Mouse (Mus musculus) G1E (cell line): Measurements from ENCODE around the gene AL732309.1.

Experiments
- CTCF ChIP-seq: IDR thresholded peaks from 2 replicates; pipeline ENCODE4 v1.5.1; 2012; ENCODE audit warnings: low read depth, low read length, inconsistent platforms, mixed read lengths
- POLR2AphosphoS5 ChIP-seq: IDR thresholded peaks from 2 replicates; pipeline ENCODE4 v1.6.1; 2012; ENCODE audit warnings: low read depth, low read length, inconsistent platforms; ENCODE audit not compliant: insufficient replicate concordance

DNA sequence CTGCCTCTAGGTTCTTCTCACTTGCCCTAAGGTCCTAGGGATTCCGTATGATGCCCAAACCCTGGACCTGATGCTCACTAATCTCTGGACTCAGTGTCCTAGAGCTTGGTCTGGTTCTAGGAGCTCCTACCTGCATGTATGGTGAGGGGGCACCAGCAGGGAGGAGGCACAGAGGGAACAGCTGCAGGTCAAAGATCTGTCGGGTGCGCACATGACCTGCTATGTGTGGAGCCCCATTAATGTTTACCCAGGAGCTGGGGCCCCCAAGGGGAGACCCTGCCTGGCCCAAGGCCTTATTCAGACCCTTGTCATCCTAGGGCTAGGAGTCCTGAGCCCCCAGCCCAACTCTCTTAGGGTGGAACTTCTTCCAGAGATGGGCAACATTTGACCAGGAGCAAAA, 12.6 kb downstream of the AL732309.1 start, which contains the start of gene Slc34a3:
- no peak for TF ChIP-seq CTCF
- no peak for TF ChIP-seq POLR2AphosphoS5
